Mouse (Mus musculus): ENCODE data around the gene Bola2.
"Not testable (repeated sequence)": the region's sequence is repeated elsewhere in the genome, so short reads cannot be mapped to it uniquely, and the experiment has no call there.

Bola2 gene

DNA sequence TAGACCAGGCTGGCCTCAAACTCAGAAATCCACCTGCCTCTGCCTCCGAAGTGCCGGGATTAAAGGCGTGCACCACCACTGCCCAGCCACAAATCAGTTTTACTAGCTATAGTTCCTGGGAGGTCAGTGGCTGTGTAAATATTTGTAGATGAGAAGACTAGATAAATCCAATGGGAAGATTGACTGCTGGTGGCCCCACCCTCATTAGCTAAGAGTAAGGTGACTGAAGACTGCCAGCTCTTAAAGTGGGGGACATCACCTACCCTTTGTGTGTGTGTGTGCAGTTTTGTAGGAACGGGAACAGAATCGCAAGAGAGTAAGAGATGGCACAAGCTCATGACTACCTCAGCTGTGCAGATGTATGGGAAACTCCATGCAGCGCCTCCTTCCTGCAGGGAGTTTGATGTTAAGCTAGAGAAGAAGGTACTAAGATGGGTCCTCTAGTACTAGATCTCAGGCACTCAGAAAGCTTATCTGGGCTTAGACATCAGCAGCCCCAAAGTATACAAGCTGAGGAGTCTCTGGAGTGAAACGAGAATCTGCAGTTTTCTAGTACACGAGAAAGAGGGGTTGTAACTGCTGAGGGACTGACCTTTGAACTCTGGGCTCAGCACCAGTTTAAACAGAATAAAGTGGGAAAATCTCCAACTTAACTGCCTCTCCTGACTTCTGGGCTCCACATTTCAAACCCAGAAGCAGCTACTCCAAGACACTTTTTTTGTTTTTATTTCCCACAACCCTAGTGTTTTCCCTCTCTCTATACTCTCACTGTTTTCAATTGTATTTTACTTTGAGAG is 16.5 kb upstream of the Bola2 start:
- in situ Hi-C loops (cut with MboI; ENCODE audit: low pct_unique_long_range_greater_than_20kb in 1 of 2, low sequenced_read_pairs in 2 of 2, unreplicated experiment in 1 of 2) = no loop called here

DNA sequence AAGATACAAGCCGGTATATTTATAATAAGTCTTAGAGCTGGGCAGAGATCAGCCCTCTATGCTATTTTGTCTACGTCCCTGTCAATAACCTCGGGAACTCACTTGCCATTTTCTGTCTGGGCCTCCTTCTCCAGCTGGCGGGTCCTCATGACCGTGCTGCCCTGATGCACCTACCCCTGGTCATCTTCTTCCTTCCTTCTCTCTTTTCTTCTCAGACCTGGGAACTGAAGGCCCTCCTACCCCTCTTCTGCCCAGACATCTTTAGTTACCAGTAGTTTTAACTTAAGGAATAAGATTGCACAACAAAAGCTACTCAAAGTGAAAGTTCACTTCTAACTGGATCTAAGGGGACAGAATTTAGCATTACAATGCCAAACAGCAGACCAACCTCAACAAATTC is 15.5 kb upstream of the Bola2 start:
- in situ Hi-C loops (cut with MboI; ENCODE audit: low pct_unique_long_range_greater_than_20kb in 1 of 2, low sequenced_read_pairs in 2 of 2, unreplicated experiment in 1 of 2) = no loop called here

GRCm38 (mm10) chr7:126681221-126681620 is 14.0 kb upstream of the Bola2 start:
- in situ Hi-C loops (cut with MboI; ENCODE audit: low pct_unique_long_range_greater_than_20kb in 1 of 2, low sequenced_read_pairs in 2 of 2, unreplicated experiment in 1 of 2) = no loop called here

GRCm38 (mm10) chr7:126688156-126688555 is 7.0 kb upstream of the Bola2 start:
- in situ Hi-C loops (cut with MboI; ENCODE audit: low pct_unique_long_range_greater_than_20kb in 1 of 2, low sequenced_read_pairs in 2 of 2, unreplicated experiment in 1 of 2) = not testable (repeated sequence)

DNA sequence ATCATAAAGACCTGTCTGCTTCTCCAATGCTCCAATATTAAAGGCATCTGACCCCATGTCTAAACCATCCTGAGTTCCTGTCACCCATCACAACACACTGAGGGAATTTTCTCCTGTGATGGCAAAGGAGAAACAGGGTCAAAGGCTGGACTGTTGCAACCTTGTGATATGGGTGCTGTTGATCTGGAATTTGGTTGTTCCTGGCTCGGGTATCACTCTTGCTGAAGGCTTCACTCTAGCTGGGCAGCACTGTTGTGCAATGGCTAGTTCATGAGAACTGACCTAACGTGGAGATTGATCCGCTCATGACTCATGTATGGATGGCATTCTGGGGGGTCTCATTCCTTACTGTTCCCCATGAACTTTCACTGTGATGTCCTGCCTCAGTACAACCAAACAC is 6.2 kb upstream of the Bola2 start:
- in situ Hi-C loops (cut with MboI; ENCODE audit: low pct_unique_long_range_greater_than_20kb in 1 of 2, low sequenced_read_pairs in 2 of 2, unreplicated experiment in 1 of 2) = no loop called here

GRCm38 (mm10) chr7:126690737-126691136 is 4.5 kb upstream of the Bola2 start:
- in situ Hi-C loops (cut with MboI; ENCODE audit: low pct_unique_long_range_greater_than_20kb in 1 of 2, low sequenced_read_pairs in 2 of 2, unreplicated experiment in 1 of 2) = loop anchor here in 1 of 2 experiments (10.0 kb wide), 1 partner anchor 46 kb away; the partner anchor contains the start of gene Sgf29

DNA sequence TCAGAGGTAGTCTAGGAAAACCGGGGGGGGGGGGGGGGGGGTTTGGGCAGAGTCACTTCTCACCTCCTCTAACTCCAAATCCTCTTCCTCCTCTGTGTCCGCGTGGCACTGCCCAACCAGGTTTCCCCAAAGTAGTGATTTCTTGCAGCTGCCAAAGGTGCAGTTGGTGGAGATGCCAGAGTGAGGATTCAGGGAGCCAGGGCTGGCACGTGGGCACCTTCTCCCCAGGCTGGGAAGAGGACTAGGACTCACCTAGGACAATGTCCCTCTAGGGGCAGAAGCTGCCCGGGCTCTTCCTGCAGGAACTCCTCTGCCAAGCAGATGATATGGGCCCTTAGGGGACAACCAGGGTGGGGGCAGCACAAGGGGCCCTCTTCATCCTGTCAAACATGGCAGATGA is 3.5 kb upstream of the Bola2 start:
- in situ Hi-C loops (cut with MboI; ENCODE audit: low pct_unique_long_range_greater_than_20kb in 1 of 2, low sequenced_read_pairs in 2 of 2, unreplicated experiment in 1 of 2) = loop anchor here in 1 of 2 experiments (10.0 kb wide), 1 partner anchor 47 kb away; the partner anchor contains the start of gene Sgf29

GRCm38 (mm10) chr7:126692426-126692825 is 2.8 kb upstream of the Bola2 start:
- in situ Hi-C loops (cut with MboI; ENCODE audit: low pct_unique_long_range_greater_than_20kb in 1 of 2, low sequenced_read_pairs in 2 of 2, unreplicated experiment in 1 of 2) = loop anchor here in 1 of 2 experiments (10.0 kb wide), 1 partner anchor 48 kb away; the partner anchor contains the start of gene Sgf29

GRCm38 (mm10) chr7:126693256-126693655 is 1.9 kb upstream of the Bola2 start:
- in situ Hi-C loops (cut with MboI; ENCODE audit: low pct_unique_long_range_greater_than_20kb in 1 of 2, low sequenced_read_pairs in 2 of 2, unreplicated experiment in 1 of 2) = loop anchor here in 1 of 2 experiments (10.0 kb wide), 1 partner anchor 48 kb away; the partner anchor contains the start of gene Sgf29

GRCm38 (mm10) chr7:126693781-126694180 is 1.4 kb upstream of the Bola2 start:
- in situ Hi-C loops (cut with MboI; ENCODE audit: low pct_unique_long_range_greater_than_20kb in 1 of 2, low sequenced_read_pairs in 2 of 2, unreplicated experiment in 1 of 2) = loop anchor here in 1 of 2 experiments (10.0 kb wide), 1 partner anchor 49 kb away; the partner anchor contains the start of gene Sgf29

DNA sequence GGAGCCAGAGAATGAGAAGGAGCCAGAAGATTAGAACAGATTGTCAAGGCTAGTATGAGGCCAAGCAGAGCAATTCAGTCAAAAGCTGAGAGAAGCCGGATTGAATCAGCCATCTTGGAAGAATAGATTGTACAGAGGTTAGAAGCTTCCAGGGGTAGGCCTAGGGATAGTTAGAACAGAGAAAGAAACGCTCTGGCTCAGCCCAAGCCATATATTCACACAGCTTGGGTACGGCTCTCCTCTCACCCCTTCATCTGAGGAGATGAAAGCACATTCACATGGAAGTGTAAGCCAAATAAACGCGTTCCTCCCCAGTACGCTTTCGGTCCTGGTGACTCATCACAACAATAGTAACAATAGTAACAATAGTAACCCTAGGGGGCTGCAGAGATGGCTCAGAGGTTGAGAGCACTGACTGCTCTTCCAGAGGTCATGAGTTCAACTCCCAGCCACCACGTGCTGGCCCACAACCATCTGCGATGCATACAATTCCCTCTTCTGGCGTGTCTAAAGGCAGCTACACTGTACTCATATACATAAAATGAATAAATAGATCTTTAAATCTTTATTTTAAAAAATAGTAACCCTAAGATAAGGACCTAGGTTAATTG is 655 bp upstream of the Bola2 start:
- in situ Hi-C loops (cut with MboI; ENCODE audit: low pct_unique_long_range_greater_than_20kb in 1 of 2, low sequenced_read_pairs in 2 of 2, unreplicated experiment in 1 of 2) = loop anchor here in 1 of 2 experiments (10.0 kb wide), 1 partner anchor 50 kb away; the partner anchor contains the start of gene Sgf29

GRCm38 (mm10) chr7:126695631-126696207 is 518 bp downstream of the Bola2 start, which contains the start of gene Slx1b:
Slx1b (minus strand) TSS chr7:126695784.
- in situ Hi-C loops (cut with MboI; ENCODE audit: low pct_unique_long_range_greater_than_20kb in 1 of 2, low sequenced_read_pairs in 2 of 2, unreplicated experiment in 1 of 2) = loop anchor here in 1 of 2 experiments (10.0 kb wide), 1 partner anchor 51 kb away; the partner anchor contains the start of gene Sgf29

DNA sequence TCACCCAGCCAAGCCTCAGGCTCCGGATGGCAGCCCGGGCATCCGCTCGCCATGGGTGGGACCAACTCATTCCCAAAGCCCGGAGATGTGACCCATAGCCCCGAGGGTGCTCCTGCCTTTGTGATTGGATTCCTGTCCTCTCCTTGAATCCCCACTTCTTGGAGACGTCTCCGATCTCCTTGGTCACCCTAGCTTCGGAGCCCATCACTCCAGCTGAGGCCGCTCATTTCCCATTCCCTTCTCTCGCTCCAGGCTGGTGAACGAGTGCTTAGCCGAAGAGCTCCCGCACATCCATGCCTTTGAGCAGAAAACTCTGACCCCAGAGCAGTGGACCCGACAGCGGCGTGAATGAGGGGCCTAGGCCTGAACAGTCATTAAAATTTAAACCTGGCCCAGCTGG is 1.1 kb downstream of the Bola2 start:
- in situ Hi-C loops (cut with MboI; ENCODE audit: low pct_unique_long_range_greater_than_20kb in 1 of 2, low sequenced_read_pairs in 2 of 2, unreplicated experiment in 1 of 2) = loop anchor here in 1 of 2 experiments (10.0 kb wide), 1 partner anchor 52 kb away; the partner anchor contains the start of gene Sgf29

GRCm38 (mm10) chr7:126696886-126697285 is 1.7 kb downstream of the Bola2 start:
- in situ Hi-C loops (cut with MboI; ENCODE audit: low pct_unique_long_range_greater_than_20kb in 1 of 2, low sequenced_read_pairs in 2 of 2, unreplicated experiment in 1 of 2) = loop anchor here in 1 of 2 experiments (10.0 kb wide), 1 partner anchor 52 kb away; the partner anchor contains the start of gene Sgf29

GRCm38 (mm10) chr7:126697838-126698237 is 2.6 kb downstream of the Bola2 start:
- in situ Hi-C loops (cut with MboI; ENCODE audit: low pct_unique_long_range_greater_than_20kb in 1 of 2, low sequenced_read_pairs in 2 of 2, unreplicated experiment in 1 of 2) = loop anchor here in 1 of 2 experiments (10.0 kb wide), 1 partner anchor 53 kb away; the partner anchor contains the start of gene Sgf29

GRCm38 (mm10) chr7:126700063-126701015 is 5.1 kb downstream of the Bola2 start:
- in situ Hi-C loops (cut with MboI; ENCODE audit: low pct_unique_long_range_greater_than_20kb in 1 of 2, low sequenced_read_pairs in 2 of 2, unreplicated experiment in 1 of 2) = no loop called here

- in situ Hi-C loops (cut with MboI; ENCODE audit: low pct_unique_long_range_greater_than_20kb in 1 of 2, low sequenced_read_pairs in 2 of 2, unreplicated experiment in 1 of 2) = no loop called here
Observed at GRCm38 (mm10) chr7:126701070-126701469, 5.9 kb downstream of the Bola2 start.

Measured in mouse embryonic stem cell (cell line).